Mouse (Mus musculus) mouse embryonic stem cell (cell line): Measurements from ENCODE around the gene Dis3l2.

Experiments
- in situ Hi-C, 2 experiments: fragments of 300-500 bp; cut with MboI; formaldehyde crosslinking; loops; 1 replicate in 1 of 2; 3 replicates in 1 of 2; pipeline ENCODE4 v1.14.3; 2019 to 2020; ENCODE audit warnings: low sequenced_read_pairs in 2 of 2, low pct_unique_long_range_greater_than_20kb in 1 of 2, mixed read lengths in 1 of 2; ENCODE audit not compliant: unreplicated experiment in 1 of 2

Dis3l2 gene

DNA sequence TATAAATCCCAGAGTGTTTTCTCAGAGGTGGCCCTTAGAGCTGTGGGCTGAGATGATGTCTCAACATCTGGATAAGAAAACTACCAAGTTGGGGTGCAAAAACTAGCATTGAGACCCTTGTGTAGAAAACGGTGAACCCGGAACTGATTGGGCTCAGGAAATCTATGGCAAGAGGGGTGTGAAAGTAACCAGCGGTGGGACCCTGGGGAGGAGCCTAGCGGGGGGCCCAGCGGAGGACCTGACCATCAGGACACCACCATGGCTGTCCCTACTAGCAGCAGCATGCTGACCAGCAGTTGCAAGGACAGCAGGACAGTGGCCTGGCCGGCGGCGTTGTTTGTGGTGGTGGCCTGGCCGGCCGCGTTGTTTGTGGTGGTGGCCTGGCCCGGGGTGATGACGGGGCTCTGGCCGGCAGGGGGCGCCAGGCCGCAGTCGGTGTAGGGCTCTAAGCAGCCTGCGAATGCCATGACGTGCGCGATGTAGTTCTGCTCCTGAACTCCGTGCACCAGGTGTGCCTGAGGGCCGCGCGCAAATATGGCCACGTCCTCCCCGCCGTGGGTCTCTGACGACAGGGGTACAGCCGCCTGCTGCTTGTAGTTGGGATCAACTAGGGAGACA, 394.9 kb downstream of the Dis3l2 start:
- in situ Hi-C loops, result no loop called here
